15 mouse cellular contexts compared by ENCODE assay signal in the genomic region with DNA sequence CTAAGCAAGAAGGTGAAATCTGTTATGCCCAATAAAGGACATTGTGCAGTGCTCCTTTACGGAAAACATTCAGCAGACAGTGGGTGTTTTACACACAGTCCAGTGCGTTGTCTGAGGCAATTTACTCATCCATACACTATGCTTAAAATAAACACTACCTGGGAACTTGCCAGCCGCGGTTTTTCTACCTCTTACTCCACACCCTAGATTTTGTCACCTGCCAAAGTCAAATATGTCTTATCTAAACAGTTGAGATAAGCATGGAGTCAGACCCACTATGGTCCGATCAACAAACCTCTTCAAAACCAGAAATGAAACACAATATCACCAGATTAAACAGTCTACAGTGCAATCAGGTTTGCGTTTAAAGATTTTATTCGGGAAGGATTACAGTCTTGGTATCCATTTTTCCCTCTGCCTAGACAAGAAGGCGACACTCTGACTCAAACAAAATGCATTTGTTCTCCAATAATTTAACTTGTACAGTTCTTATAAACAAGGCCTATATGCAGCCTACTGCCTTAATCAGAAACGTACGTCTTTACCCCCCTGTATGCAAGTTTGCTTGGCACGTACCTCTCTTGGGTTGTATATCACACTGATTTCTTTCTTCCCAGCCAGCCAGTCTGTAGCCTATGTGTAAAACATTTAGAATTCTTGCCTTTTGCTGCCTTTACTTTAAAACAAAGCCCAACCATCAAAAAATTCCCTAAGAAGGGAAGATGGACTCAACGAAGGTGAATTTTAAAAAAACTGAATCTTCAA.
DNase-seq lines count a peak whose midpoint lies in the region; ATAC-seq and TF ChIP-seq lines count a peak whose summit lies in the region.
"Had no signal": no experiment of that assay in that cellular context is flagged by ENCODE, and none has a peak within 500 bp of the region (broad histone marks: within the 10 kb centered on the region; RNA-seq: fewer than 3 reads in every experiment).

No protein-coding gene starts in this region.

- H3K36me3 ChIP-seq in intestine, embryonic 14.5 days (ENCODE audit: control insufficient read depth, insufficient read depth, low read length), result no peaks in the 10 kb centered on the region
- H3K36me3 ChIP-seq in intestine, postnatal 0 days (ENCODE audit: control insufficient read depth, insufficient read depth), result no peaks in the 10 kb centered on the region
- H3K36me3 ChIP-seq in intestine, embryonic 15.5 days, result no peaks in the 10 kb centered on the region
- no peaks in the 10 kb centered on the region for H3K36me3 ChIP-seq in stomach, postnatal 0 days (ENCODE audit: control insufficient read depth, insufficient read depth, low read length)
- H3K36me3 ChIP-seq: heart, embryonic 15.5 days; hindbrain, embryonic 10.5 days; kidney, embryonic 15.5 days had no signal

- no peak overlapping the region for H3K9ac ChIP-seq in intestine, embryonic 14.5 days (ENCODE audit: low read length)
- no peak overlapping the region for H3K9ac ChIP-seq in intestine, postnatal 0 days (ENCODE audit: low read depth, low read length)
- no peak overlapping the region for H3K9ac ChIP-seq in intestine, embryonic 15.5 days
- no peak overlapping the region for H3K9ac ChIP-seq in stomach, postnatal 0 days (ENCODE audit: low read length)
- H3K9ac ChIP-seq: heart, embryonic 15.5 days; kidney, embryonic 15.5 days had no signal

- no peak for DNase-seq in intestine, embryonic 14.5 days (ENCODE audit: low spot score)
- peak; percentile 18 for DNase-seq in lung, postnatal 10 days
- peak; percentile 56 for DNase-seq in stomach, postnatal 0 days (ENCODE audit: low spot score)
- no peak for DNase-seq in thymus, postnatal 36 days
- DNase-seq: cerebellum, postnatal 10 days; liver; midbrain, embryonic 14.5 days; thymus, postnatal 14 days had no signal

- ATAC-seq in intestine, embryonic 14.5 days (replicated peaks; ENCODE audit: low FRiP score, low TSS enrichment, low read depth), result peak; percentile 66
- no peak for ATAC-seq in intestine, postnatal 0 days
- ATAC-seq in intestine, embryonic 15.5 days, result peak; percentile 67
- ATAC-seq in stomach, postnatal 0 days (ENCODE audit: low FRiP score, low TSS enrichment), result peak; percentile 65
- no peak for ATAC-seq in monocyte, adult 5-6 weeks (replicated peaks; ENCODE audit: insufficient number of reproducible peaks, low FRiP score, low TSS enrichment, poor library complexity, severe bottlenecking)
- ATAC-seq: forebrain, embryonic 14.5 days had no signal

- WGBS in intestine, embryonic 14.5 days, result 33% methylated on average over 12 of the region's 12 CpGs
- WGBS in intestine, postnatal 0 days, result 30% methylated on average over 12 of the region's 12 CpGs
- WGBS in intestine, embryonic 15.5 days, result 28% methylated on average over 12 of the region's 12 CpGs
- 21% methylated on average over 12 of the region's 12 CpGs for WGBS in stomach, postnatal 0 days

- no peak overlapping the region for H3K4me2 ChIP-seq in intestine, embryonic 14.5 days (ENCODE audit: low read length)
- H3K4me2 ChIP-seq in intestine, postnatal 0 days (replicated peaks; ENCODE audit: low read depth), result no peak overlapping the region
- H3K4me2 ChIP-seq in intestine, embryonic 15.5 days (replicated peaks), result no peak overlapping the region
- H3K4me2 ChIP-seq in stomach, postnatal 0 days (replicated peaks; ENCODE audit: low read depth), result 0 out of 2 replicates have a peak overlapping the region, but pooled peaks have one; percentile 5
- H3K4me2 ChIP-seq: heart, embryonic 15.5 days; kidney, embryonic 15.5 days had no signal

- no peak overlapping the region for H3K4me3 ChIP-seq in intestine, embryonic 14.5 days (ENCODE audit: low read depth, low read length)
- H3K4me3 ChIP-seq in intestine, postnatal 0 days (ENCODE audit: low read depth, low read length), result no peak overlapping the region
- no peak overlapping the region for H3K4me3 ChIP-seq in intestine, embryonic 15.5 days (replicated peaks)
- no peak overlapping the region for H3K4me3 ChIP-seq in stomach, postnatal 0 days (ENCODE audit: low read depth, low read length)
- H3K4me3 ChIP-seq: heart, embryonic 15.5 days; hindbrain, embryonic 10.5 days; kidney, embryonic 15.5 days had no signal

- H3K9me3 ChIP-seq in intestine, embryonic 14.5 days (ENCODE audit: control insufficient read depth, low read length), result no peaks in the 10 kb centered on the region
- H3K9me3 ChIP-seq in intestine, postnatal 0 days (ENCODE audit: control insufficient read depth), result no peaks in the 10 kb centered on the region
- H3K9me3 ChIP-seq in intestine, embryonic 15.5 days, result no peaks in the 10 kb centered on the region
- no peaks in the 10 kb centered on the region for H3K9me3 ChIP-seq in stomach, postnatal 0 days (ENCODE audit: control insufficient read depth, low read length)
- H3K9me3 ChIP-seq: heart, embryonic 15.5 days; hindbrain, embryonic 10.5 days; kidney, embryonic 15.5 days had no signal

- peaks cover 3% of the 10 kb centered on the region; the same call in 1 of the 2 replicates for H3K4me1 ChIP-seq in intestine, embryonic 14.5 days (replicated peaks; ENCODE audit: control insufficient read depth, insufficient read depth, low read length)
- no peaks in the 10 kb centered on the region for H3K4me1 ChIP-seq in intestine, postnatal 0 days (replicated peaks; ENCODE audit: control insufficient read depth, insufficient read depth, low read length)
- H3K4me1 ChIP-seq in intestine, embryonic 15.5 days (replicated peaks), result no peaks in the 10 kb centered on the region
- H3K4me1 ChIP-seq in stomach, postnatal 0 days (replicated peaks; ENCODE audit: control insufficient read depth, insufficient read depth), result no peaks in the 10 kb centered on the region
- H3K4me1 ChIP-seq: heart, embryonic 15.5 days; kidney, embryonic 15.5 days had no signal

- H3K27me3 ChIP-seq in intestine, embryonic 14.5 days (replicated peaks; ENCODE audit: control insufficient read depth, insufficient read depth, low read length), result no peaks in the 10 kb centered on the region
- no peaks in the 10 kb centered on the region for H3K27me3 ChIP-seq in intestine, postnatal 0 days (replicated peaks; ENCODE audit: control insufficient read depth, insufficient read depth, low read length)
- H3K27me3 ChIP-seq in intestine, embryonic 15.5 days (replicated peaks), result no peaks in the 10 kb centered on the region
- H3K27me3 ChIP-seq in stomach, postnatal 0 days (ENCODE audit: control insufficient read depth, insufficient read depth, low read length), result no peaks in the 10 kb centered on the region
- H3K27me3 ChIP-seq: heart, embryonic 15.5 days; kidney, embryonic 15.5 days had no signal

- no peak for TF ChIP-seq CTCF in intestine, postnatal 0 days (IDR thresholded peaks at IDR 0.05; ENCODE audit: low read depth)
- no peak for TF ChIP-seq CTCF in stomach, postnatal 0 days (IDR thresholded peaks at IDR 0.05; ENCODE audit: low read depth)

- TF ChIP-seq EP300 in stomach, postnatal 0 days (optimal IDR thresholded peaks at IDR 0.05), result no peak

- H3K27ac ChIP-seq in intestine, embryonic 14.5 days (ENCODE audit: low read depth), result peak overlapping the region; percentile 69
- H3K27ac ChIP-seq in intestine, postnatal 0 days (ENCODE audit: low read depth, low read length), result no peak overlapping the region
- no peak overlapping the region for H3K27ac ChIP-seq in intestine, embryonic 15.5 days
- H3K27ac ChIP-seq in stomach, postnatal 0 days (replicated peaks), result no peak overlapping the region
- H3K27ac ChIP-seq: heart, embryonic 15.5 days; hindbrain, embryonic 10.5 days; kidney, embryonic 15.5 days had no signal

Comparison
In these comparisons a context has a peak if more than half of its experiments do, and no peak if none do; other contexts are left out.
1. ATAC-seq: peak in intestine, embryonic 14.5 days (single experiment), intestine, embryonic 15.5 days (single experiment) and stomach, postnatal 0 days (single experiment); none in intestine, postnatal 0 days (single experiment) and monocyte, adult 5-6 weeks (single experiment).
2. DNase-seq: peak in lung, postnatal 10 days (single experiment) and stomach, postnatal 0 days (single experiment); none in intestine, embryonic 14.5 days (single experiment) and thymus, postnatal 36 days (0 of 2).